Mouse (Mus musculus): ENCODE data around the gene Arpc3.

GRCm38 (mm10) chr5:122459335-122459734 is 67.7 kb downstream of the Arpc3 start:
- TF ChIP-seq POLR2AphosphoS2 (IDR thresholded peaks at IDR 0.05; ENCODE audit: insufficient read length, low read depth), result no peak
- TF ChIP-seq TCF12 (IDR thresholded peaks at IDR 0.05; ENCODE audit: insufficient read depth, poor library complexity, severe bottlenecking), result no peak
- TF ChIP-seq USF1 (IDR thresholded peaks at IDR 0.05; ENCODE audit: low read depth), result no peak
- TF ChIP-seq MAX (IDR thresholded peaks at IDR 0.05; ENCODE audit: low read depth), result no peak
- TF ChIP-seq TCF3 (IDR thresholded peaks at IDR 0.05; ENCODE audit: insufficient read length, low read depth), result no peak
- no peak for TF ChIP-seq E2F4 (IDR thresholded peaks at IDR 0.05; ENCODE audit: insufficient read depth)
- no peak for TF ChIP-seq POLR2A (IDR thresholded peaks at IDR 0.05; ENCODE audit: insufficient read length, low read depth)
- TF ChIP-seq MYOD1 (IDR thresholded peaks at IDR 0.05; ENCODE audit: control insufficient read depth in 1 of 3, insufficient read length in 2 of 3, low read depth in 2 of 3), result no peak
- TF ChIP-seq REST (IDR thresholded peaks at IDR 0.05; ENCODE audit: insufficient read depth, insufficient read length), result no peak

Measured in myocyte (in vitro differentiated cells).